Mouse (Mus musculus) neural tube, embryonic 12.5 days (tissue): ENCODE results near the gene Mbd6. TPM values are rescaled to one million over a fixed set of nuclear protein-coding genes. Genes with fewer than 3 reads are reported as not detected.

ENCODE experiments used
- ATAC-seq: fragments of 200-750 bp; cut with Nextera tagmentation; 2 replicates; pipeline ENCODE4 v1.8.0; 2017; ENCODE audit warnings: low read depth, mild to moderate bottlenecking, moderate TSS enrichment, moderate library complexity; ENCODE audit not compliant: low FRiP score
- H3K27ac ChIP-seq: fragments of 300-500 bp; sonication (generic); 2 replicates; pipeline ENCODE4 v1.5.1; 2016
- H3K27me3 ChIP-seq: fragments of 300-500 bp; sonication (generic); replicated peaks from 2 replicates; pipeline ENCODE4 v1.6.1; 2016; ENCODE audit warnings: mild to moderate bottlenecking
- H3K36me3 ChIP-seq: fragments of 300-500 bp; sonication (generic); 2 replicates; pipeline ENCODE4 v1.6.1; 2016; ENCODE audit warnings: mild to moderate bottlenecking
- H3K4me1 ChIP-seq: fragments of 300-500 bp; sonication (generic); 2 replicates; pipeline ENCODE4 v1.6.1; 2016
- H3K4me2 ChIP-seq: fragments of 300-500 bp; sonication (generic); replicated peaks from 2 replicates; pipeline ENCODE4 v1.6.1; 2016; ENCODE audit warnings: mild to moderate bottlenecking
- H3K4me3 ChIP-seq: fragments of 300-500 bp; sonication (generic); 2 replicates; pipeline ENCODE4 v1.5.1; 2016
- H3K9ac ChIP-seq: fragments of 300-500 bp; sonication (generic); 2 replicates; pipeline ENCODE4 v1.6.1; 2016; ENCODE audit warnings: mild to moderate bottlenecking
- H3K9me3 ChIP-seq: fragments of 300-500 bp; sonication (generic); 2 replicates; pipeline ENCODE4 v1.6.1; 2016; ENCODE audit warnings: mild to moderate bottlenecking
- WGBS: fragments of 180-500 bp; shearing (Covaris S2); methylation state at CpG from one replicate; pipeline ENCODE4 v1.1.7; 2016; 5-methylcytosine and 5-hydroxymethylcytosine counted together
- polyA plus RNA-seq: library from polyadenylated mRNA; unstranded; fragments of >200 nt; fragmentation: Nextera tagmentation; extraction: Ambion mirVana; gene quantifications from 2 replicates; pipeline ENCODE4 v1.2.1, GENCODE M21; 2016

Mbd6 gene
- polyA plus RNA-seq, 1 experiment from 2014 or later: 18.4 TPM

DNA sequence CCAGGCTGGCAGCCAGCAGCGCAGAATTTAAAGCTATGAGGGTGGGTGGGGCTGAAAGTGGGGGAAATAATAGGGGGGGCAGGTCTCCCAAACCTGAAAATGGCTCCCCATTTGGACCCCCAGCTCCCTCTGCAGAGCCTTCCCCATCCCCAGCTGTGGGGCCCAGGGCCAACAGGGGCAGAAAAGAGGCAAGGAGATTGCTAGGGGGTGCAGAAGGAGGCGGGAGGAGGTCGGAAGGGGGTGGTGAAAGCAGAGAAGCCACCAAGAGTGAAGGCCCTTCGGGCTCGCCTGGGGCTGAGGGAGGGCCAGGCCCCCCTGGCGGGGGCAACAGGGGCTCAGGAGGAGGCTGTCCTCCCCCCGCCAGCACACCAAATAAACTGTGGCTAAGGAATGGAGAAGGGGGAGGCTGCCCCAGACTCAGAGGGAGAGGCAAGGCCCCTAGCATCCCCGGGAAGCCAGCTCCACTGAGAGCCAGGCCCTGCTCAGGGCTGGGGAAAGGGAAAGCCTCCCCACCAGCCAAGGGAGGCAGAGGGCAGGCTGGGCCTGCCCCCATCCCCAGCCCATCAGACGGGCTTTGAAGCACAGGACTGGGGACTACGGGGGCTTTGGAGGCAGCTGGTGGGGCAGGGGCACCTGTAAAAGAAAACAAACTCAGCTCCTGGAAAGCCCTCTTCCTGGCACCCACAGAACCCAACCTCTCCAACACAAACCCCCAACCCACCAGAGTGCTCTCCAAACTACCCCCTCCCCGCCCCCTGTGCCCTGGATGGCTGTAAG is 3.9 kb downstream of the Mbd6 start:
- 0 out of 2 replicates have a peak overlapping the region, but pooled peaks have one; percentile 18 for H3K4me2 ChIP-seq
- WGBS: 79% methylated on average over 11 of the region's 11 CpGs
- H3K9me3 ChIP-seq: no peaks in the 10 kb centered on the region
- H3K4me1 ChIP-seq: peaks cover 38% of the 10 kb centered on the region
- no peak overlapping the region for H3K4me3 ChIP-seq
- peak overlapping the region; percentile 10; the same call in 1 of the 2 replicates for H3K9ac ChIP-seq
- ATAC-seq: no peak
- peaks cover 74% of the 10 kb centered on the region for H3K36me3 ChIP-seq
- H3K27ac ChIP-seq: no peak overlapping the region
- H3K27me3 ChIP-seq: no peaks in the 10 kb centered on the region

DNA sequence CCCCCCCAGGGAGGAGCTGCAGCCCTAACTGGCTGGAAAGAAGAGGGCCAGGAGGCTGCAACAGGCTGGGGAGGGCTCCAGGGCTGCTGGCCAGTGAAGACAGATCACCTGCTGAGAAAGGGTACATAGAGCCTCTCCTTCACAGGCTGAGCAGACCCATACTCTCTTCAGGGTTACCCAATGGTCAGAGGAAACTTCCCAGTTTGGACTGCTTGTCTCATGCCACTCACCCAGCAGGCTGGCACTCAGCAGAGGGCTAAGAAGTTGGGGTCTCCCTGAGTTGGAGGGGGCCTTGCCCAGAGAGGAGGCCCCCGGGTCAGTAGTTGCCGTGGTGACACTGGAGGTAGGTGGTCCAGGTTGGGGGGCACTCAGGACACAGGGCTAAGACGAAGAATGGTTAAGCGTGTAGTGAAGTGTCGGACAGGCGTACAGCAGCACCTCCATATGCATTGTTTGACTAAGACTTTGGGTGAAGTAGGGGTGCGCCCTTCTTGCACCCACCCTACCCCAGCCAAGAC is 4.7 kb downstream of the Mbd6 start:
- H3K9me3 ChIP-seq: no peaks in the 10 kb centered on the region
- H3K27ac ChIP-seq: no peak overlapping the region
- ATAC-seq: no peak
- no peak overlapping the region for H3K4me3 ChIP-seq
- WGBS: 92% methylated on average over 7 of the region's 7 CpGs
- H3K4me2 ChIP-seq: no peak overlapping the region
- H3K4me1 ChIP-seq: peaks cover 36% of the 10 kb centered on the region
- H3K9ac ChIP-seq: no peak overlapping the region
- peaks cover 77% of the 10 kb centered on the region for H3K36me3 ChIP-seq
- H3K27me3 ChIP-seq: no peaks in the 10 kb centered on the region

DNA sequence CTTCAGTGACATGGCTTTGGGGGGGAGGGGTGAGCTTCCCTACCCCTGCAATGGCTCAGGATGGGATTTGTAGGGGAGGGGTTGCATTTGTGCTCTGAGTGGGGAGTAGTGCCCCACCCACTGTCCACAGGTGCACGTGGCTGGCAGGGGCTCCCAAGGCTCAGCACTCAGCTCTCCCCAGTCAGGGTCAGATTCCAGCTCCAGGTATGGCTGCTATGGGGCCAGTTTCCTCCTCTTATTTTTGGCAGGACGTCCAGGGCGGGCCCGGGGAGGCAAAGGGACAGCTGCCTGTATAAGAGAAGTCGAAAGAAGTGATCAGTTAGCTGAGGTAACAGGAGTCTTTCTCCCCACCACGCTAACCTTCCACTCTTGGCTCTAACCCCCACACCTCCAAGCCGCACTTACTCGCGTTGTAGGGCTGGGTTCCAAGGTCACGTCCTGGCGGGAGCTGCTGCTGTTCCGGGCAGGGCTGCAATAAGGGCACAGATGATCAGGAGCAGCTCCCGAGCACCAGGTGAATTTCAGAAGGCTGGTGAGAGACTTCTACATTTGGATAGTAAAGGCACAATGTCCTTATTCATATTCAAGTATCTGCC is 6.1 kb downstream of the Mbd6 start:
- 84% methylated on average over 13 of the region's 13 CpGs for WGBS
- Histone ChIP-seq H3K4me1 (peaks cover 31% of the 10 kb centered on the region), H3K4me3 (no peak overlapping the region), H3K9me3 (no peaks in the 10 kb centered on the region), H3K36me3 (peaks cover 92% of the 10 kb centered on the region), H3K4me2 (no peak overlapping the region), H3K27me3 (no peaks in the 10 kb centered on the region), H3K27ac (no peak overlapping the region), H3K9ac (no peak overlapping the region)
- no peak for ATAC-seq

DNA sequence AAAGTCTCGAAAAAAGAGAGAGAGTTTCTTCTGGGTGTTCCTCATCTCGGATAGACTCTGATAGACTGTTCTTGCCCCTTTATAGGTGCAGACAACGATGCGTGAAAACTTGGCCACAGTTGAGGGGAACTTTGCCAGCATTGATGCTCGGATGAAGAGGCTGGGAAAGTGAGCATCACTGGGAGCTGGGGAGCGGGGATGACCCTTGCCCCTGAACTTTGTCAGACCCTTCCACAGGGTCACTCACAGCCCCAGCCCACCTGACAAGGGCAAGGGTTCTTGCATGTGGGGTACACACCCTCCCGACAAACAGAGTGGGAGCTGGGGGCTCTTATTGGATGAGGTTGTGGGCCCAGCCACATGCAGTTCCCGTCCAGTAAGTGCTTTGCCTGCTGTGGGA is 7.5 kb downstream of the Mbd6 start:
- Histone ChIP-seq H3K4me1 (peaks cover 17% of the 10 kb centered on the region), H3K4me3 (no peak overlapping the region), H3K27ac (no peak overlapping the region), H3K9ac (no peak overlapping the region), H3K27me3 (no peaks in the 10 kb centered on the region), H3K9me3 (no peaks in the 10 kb centered on the region), H3K36me3 (peaks cover 95% of the 10 kb centered on the region), H3K4me2 (no peak overlapping the region)
- 90% methylated on average over 8 of the region's 8 CpGs for WGBS
- no peak for ATAC-seq

DNA sequence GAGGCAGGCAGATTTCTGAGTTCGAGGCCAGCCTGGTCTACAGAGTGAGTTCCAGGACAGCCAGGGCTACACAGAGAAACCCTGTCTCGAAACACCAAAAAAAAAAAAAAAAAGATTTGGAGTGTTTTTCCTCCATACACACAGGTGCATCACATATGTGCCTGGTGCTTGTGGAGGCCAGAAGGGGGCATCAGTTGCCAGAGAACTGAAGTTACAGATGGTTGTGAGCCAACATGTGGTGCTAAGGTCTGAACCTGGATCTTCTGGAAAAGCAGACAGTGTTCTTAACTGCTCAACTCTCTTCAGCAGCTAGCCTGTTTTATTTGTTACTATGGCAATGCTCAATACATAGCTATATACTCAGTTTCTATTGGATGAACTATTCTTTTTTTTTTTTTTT is 9.1 kb downstream of the Mbd6 start:
- WGBS: 92% methylated on average over 2 of the region's 2 CpGs

DNA sequence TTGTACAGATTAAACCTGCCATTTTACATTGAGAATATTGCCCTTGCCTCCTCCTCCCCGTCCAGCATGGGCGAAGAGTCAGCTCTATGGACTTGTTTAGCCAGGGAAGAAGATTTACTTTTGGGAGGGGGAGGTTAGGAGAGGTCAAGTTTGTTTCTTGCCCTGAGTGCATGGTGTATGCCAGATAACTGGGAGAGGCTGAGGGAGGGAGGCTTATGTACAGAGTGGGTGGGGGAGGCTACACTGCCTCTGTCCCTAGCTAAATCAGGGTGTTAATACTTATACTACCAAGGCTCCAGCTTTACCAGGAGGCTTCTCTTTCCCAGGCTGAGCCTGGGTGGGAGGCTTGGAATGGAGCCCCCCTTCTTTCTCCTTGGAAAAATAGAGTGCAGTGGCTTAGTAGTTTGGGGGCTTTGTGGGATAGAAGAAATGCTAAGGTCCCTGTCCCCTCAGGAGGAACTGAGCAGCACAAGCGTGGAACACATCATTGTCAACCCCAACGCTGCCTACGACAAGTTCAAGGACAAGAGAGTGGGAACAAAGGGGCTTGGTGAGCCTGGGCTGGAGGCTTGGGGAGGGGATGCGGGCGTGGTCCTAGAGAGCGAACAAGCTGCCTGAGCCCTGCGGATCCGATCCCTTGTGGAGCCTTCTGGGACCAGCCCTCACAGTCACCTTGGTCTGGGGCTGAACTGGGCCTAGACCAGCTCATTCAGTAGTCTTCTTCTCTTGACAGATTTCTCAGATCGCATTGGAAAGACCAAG is 14.4 kb downstream of the Mbd6 start:
- Histone ChIP-seq H3K4me2 (no peak overlapping the region), H3K4me1 (peaks cover 3% of the 10 kb centered on the region), H3K4me3 (no peak overlapping the region), H3K27me3 (no peaks in the 10 kb centered on the region), H3K27ac (no peak overlapping the region), H3K9me3 (no peaks in the 10 kb centered on the region), H3K9ac (no peak overlapping the region), H3K36me3 (peaks cover 95% of the 10 kb centered on the region)
- 90% methylated on average over 11 of the region's 11 CpGs for WGBS
- no peak for ATAC-seq

More for the DNA sequence above, 9.1 kb downstream of the Mbd6 start:
- Histone ChIP-seq H3K27me3 (no peaks in the 10 kb centered on the region), H3K9me3 (no peaks in the 10 kb centered on the region), H3K4me2 (no peak overlapping the region), H3K4me1 (0 out of 2 replicates have a peak, but pooled peaks cover 1% of the 10 kb centered on the region), H3K36me3 (peaks cover 94% of the 10 kb centered on the region), H3K4me3 (no peak overlapping the region), H3K27ac (no peak overlapping the region), H3K9ac (no peak overlapping the region)
- ATAC-seq: no peak

GRCm38 (mm10) chr10:127272371-127272770 is 16.4 kb downstream of the Mbd6 start:
- Histone ChIP-seq H3K4me2 (no peak overlapping the region), H3K9ac (0 out of 2 replicates have a peak overlapping the region, but pooled peaks have one; percentile 23), H3K4me1 (peaks cover 22% of the 10 kb centered on the region), H3K4me3 (no peak overlapping the region), H3K27ac (no peak overlapping the region), H3K27me3 (no peaks in the 10 kb centered on the region), H3K36me3 (peaks cover 88% of the 10 kb centered on the region), H3K9me3 (no peaks in the 10 kb centered on the region)
- 87% methylated on average over 5 of the region's 5 CpGs for WGBS
- ATAC-seq: no peak

DNA sequence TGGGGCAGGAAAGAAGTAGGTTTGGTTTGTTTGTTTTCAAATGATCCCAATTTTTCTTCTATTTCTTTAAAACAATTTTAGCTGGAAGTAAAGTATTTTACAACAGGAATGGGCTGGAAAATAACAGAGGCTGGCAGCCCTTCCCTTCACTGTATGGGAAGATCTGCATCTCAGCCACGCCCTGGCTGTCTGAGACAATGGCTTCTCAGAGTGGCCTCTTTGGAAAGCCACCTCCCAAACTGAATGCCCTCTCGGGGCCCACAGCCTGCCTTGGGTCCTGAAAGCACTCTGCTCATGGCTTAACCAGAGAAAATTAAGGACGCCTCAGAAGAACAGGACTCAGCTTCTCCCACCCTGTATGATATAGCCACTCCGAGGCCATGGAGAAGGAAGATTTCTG is 18.9 kb downstream of the Mbd6 start:
- Histone ChIP-seq H3K9me3 (no peaks in the 10 kb centered on the region), H3K4me1 (peaks cover 29% of the 10 kb centered on the region), H3K27me3 (no peaks in the 10 kb centered on the region), H3K36me3 (peaks cover 64% of the 10 kb centered on the region), H3K4me3 (no peak overlapping the region), H3K9ac (peak overlapping the region; percentile 26; the same call in 1 of the 2 replicates), H3K27ac (no peak overlapping the region), H3K4me2 (no peak overlapping the region)
- no peak for ATAC-seq
- WGBS: 66% methylated on average over 4 of the region's 4 CpGs

- Histone ChIP-seq H3K27ac (no peak overlapping the region), H3K9ac (0 out of 2 replicates have a peak overlapping the region, but pooled peaks have one; percentile 4), H3K4me1 (peaks cover 29% of the 10 kb centered on the region), H3K4me3 (no peak overlapping the region), H3K36me3 (peaks cover 55% of the 10 kb centered on the region), H3K27me3 (0 out of 2 replicates have a peak, but pooled peaks cover 3% of the 10 kb centered on the region), H3K9me3 (no peaks in the 10 kb centered on the region), H3K4me2 (0 out of 2 replicates have a peak overlapping the region, but pooled peaks have one; percentile 14)
- no peak for ATAC-seq
- 72% methylated on average over 12 of the region's 12 CpGs for WGBS
These were observed 19.8 kb downstream of the Mbd6 start for GRCm38 (mm10) chr10:127269036-127269435.

DNA sequence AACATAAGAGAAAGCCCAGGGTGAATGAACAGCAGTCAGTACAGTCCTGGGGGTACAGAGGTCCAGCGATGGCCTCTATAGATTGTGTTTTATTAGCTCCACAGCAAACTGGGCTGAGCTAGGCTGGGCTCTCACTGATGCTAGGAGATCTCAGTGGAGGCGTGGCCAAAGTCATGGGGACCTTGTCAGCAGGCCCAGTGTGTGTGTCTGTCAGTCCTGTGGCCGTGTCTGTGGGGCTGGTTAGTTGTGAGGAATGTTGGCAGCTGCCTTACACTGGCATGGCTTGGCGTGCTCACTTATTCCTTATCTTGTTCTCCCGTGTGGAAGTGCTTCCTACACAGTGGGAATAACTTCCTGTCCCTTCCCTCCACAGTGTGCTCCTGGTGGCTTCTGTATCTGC is 20.4 kb downstream of the Mbd6 start:
- no peak overlapping the region for H3K27ac ChIP-seq
- no peak for ATAC-seq
- 0 out of 2 replicates have a peak overlapping the region, but pooled peaks have one; percentile 14 for H3K4me2 ChIP-seq
- H3K4me3 ChIP-seq: no peak overlapping the region
- H3K9ac ChIP-seq: no peak overlapping the region
- H3K27me3 ChIP-seq: 0 out of 2 replicates have a peak, but pooled peaks cover 4% of the 10 kb centered on the region
- no peaks in the 10 kb centered on the region for H3K9me3 ChIP-seq
- H3K36me3 ChIP-seq: peaks cover 49% of the 10 kb centered on the region
- 81% methylated on average over 5 of the region's 5 CpGs for WGBS
- H3K4me1 ChIP-seq: peaks cover 29% of the 10 kb centered on the region

- H3K27me3 ChIP-seq: 0 out of 2 replicates have a peak, but pooled peaks cover 4% of the 10 kb centered on the region
- peak overlapping the region; percentile 97 for H3K4me3 ChIP-seq
- peak overlapping the region; percentile 97 for H3K4me2 ChIP-seq
- no peak for ATAC-seq
- peak overlapping the region; percentile 100 for H3K9ac ChIP-seq
- H3K36me3 ChIP-seq: peaks cover 38% of the 10 kb centered on the region
- no peak overlapping the region for H3K27ac ChIP-seq
- peaks cover 39% of the 10 kb centered on the region for H3K4me1 ChIP-seq
- WGBS: 73% methylated on average over 5 of the region's 5 CpGs
- no peaks in the 10 kb centered on the region for H3K9me3 ChIP-seq
These were observed 21.5 kb downstream of the Mbd6 start for GRCm38 (mm10) chr10:127267318-127267717.
